Mouse (Mus musculus): ENCODE results near the gene Leng1. TPM values are rescaled to one million over a fixed set of nuclear protein-coding genes. Genes with fewer than 3 reads are reported as not detected.

Gene Leng1
- polyA plus RNA-seq (2017; shearing (Covaris generic)), result 25.7 TPM

GRCm38 (mm10) chr7:3665215-3666114 is at the start of gene Leng1:
Gene Leng1, minus strand, starts transcription at chr7:3665840.

GRCm38 (mm10) chr7:3703879-3704441 is 38.3 kb upstream of the Leng1 start, which contains the start of gene Rps9:
Gene Rps9, plus strand, starts transcription at chr7:3703993.

GRCm38 (mm10) chr7:3692987-3693808 is 27.6 kb upstream of the Leng1 start, which contains the start of gene Mboat7:
Gene Mboat7, minus strand, starts transcription at chr7:3693523.

GRCm38 (mm10) chr7:3692382-3692986 is 26.8 kb upstream of the Leng1 start, which contains the start of gene Tsen34:
Gene Tsen34, plus strand, starts transcription at chr7:3692863.

GRCm38 (mm10) chr7:3677342-3677741 is 11.7 kb upstream of the Leng1 start, which contains the start of gene Tmc4:
Gene Tmc4, minus strand, starts transcription at chr7:3677553.

GRCm38 (mm10) chr7:3644672-3645487 is 20.8 kb downstream of the Leng1 start, which contains the start of gene Cnot3:
Gene Cnot3, plus strand, starts transcription at chr7:3645268.

GRCm38 (mm10) chr7:3629543-3630477 is 35.8 kb downstream of the Leng1 start, which contains the start of the genes Tfpt and Prpf31:
Gene Tfpt, minus strand, starts transcription at chr7:3629929.
Gene Prpf31, plus strand, starts transcription at chr7:3629985.

GRCm38 (mm10) chr7:3617242-3617995 is 48.2 kb downstream of the Leng1 start, which contains the start of gene Ndufa3:
Gene Ndufa3, plus strand, starts transcription at chr7:3617373.

GRCm38 (mm10) chr7:3616057-3616388 is 49.6 kb downstream of the Leng1 start, which contains the start of gene Oscar:
Gene Oscar, minus strand, starts transcription at chr7:3616157.

Other genes with a start within 250 kb of the Leng1 start
- gene Cacng6, start 241.6 kb downstream of the Leng1 start, polyA plus RNA-seq (2017; shearing (Covaris generic)), result not detected
- not detected for gene Tarm1, start 163.2 kb downstream of the Leng1 start, polyA plus RNA-seq (2017; shearing (Covaris generic))
- not detected for gene Oscar, start 49.7 kb downstream of the Leng1 start, polyA plus RNA-seq (2017; shearing (Covaris generic))
- 479 TPM for gene Ndufa3, start 48.5 kb downstream of the Leng1 start, polyA plus RNA-seq (2017; shearing (Covaris generic))
- 40.4 TPM for gene Tfpt, start 35.9 kb downstream of the Leng1 start, polyA plus RNA-seq (2017; shearing (Covaris generic))
- 100 TPM for gene Prpf31, start 35.9 kb downstream of the Leng1 start, polyA plus RNA-seq (2017; shearing (Covaris generic))
- 116 TPM for gene Cnot3, start 20.6 kb downstream of the Leng1 start, polyA plus RNA-seq (2017; shearing (Covaris generic))
- gene Tmc4, start 11.7 kb upstream of the Leng1 start, polyA plus RNA-seq (2017; shearing (Covaris generic)), result 5.7 TPM
- 32.7 TPM for gene Tsen34, start 27.0 kb upstream of the Leng1 start, polyA plus RNA-seq (2017; shearing (Covaris generic))
- gene Mboat7, start 27.7 kb upstream of the Leng1 start, polyA plus RNA-seq (2017; shearing (Covaris generic)), result 82.8 TPM
- gene Rps9, start 38.2 kb upstream of the Leng1 start, polyA plus RNA-seq (2017; shearing (Covaris generic)), result 1,743 TPM
- 0.75 TPM for gene Pirb, start 54.6 kb upstream of the Leng1 start, polyA plus RNA-seq (2017; shearing (Covaris generic))
- gene Gm15448, start 159.8 kb upstream of the Leng1 start, polyA plus RNA-seq (2017; shearing (Covaris generic)), result not detected
- 0.24 TPM for gene Pira2, start 179.2 kb upstream of the Leng1 start, polyA plus RNA-seq (2017; shearing (Covaris generic))
- gene Gm14548, start 232.3 kb upstream of the Leng1 start, polyA plus RNA-seq (2017; shearing (Covaris generic)), result 0.13 TPM
- 0.18 TPM for gene Lilra6, start 249.7 kb upstream of the Leng1 start, polyA plus RNA-seq (2017; shearing (Covaris generic))